Mouse (Mus musculus) CH12.LX (cell line): ENCODE measurements at regions not wholly inside any gene's neighbourhood (a gene's known extent, or its start where the extent isn't known, plus 50 kb on each side); places are given as distances from the start of the nearest gene placed in this dataset.

ENCODE experiments used
- DNase-seq: peaks from one replicate; pipeline ENCODE4 v3.0.0-alpha.2; 2013; ENCODE audit errors: extremely low read depth
- H3K27ac ChIP-seq: 2 replicates; pipeline ENCODE4 v1.5.1; 2012; ENCODE audit warnings: low read depth, mild to moderate bottlenecking, control low read depth, moderate library complexity; ENCODE audit not compliant: insufficient read depth
- H3K27me3 ChIP-seq: replicated peaks from 2 replicates; pipeline ENCODE3; 2012; ENCODE audit warnings: inconsistent platforms
- H3K36me3 ChIP-seq, 2 experiments: replicated peaks in 1 of 2; 2 replicates each; pipeline versions ENCODE3 to v1.6.1; 2012; ENCODE audit warnings: inconsistent platforms in 1 of 2, low read length in 1 of 2, mild to moderate bottlenecking in 1 of 2, mixed read lengths in 1 of 2, moderate library complexity in 1 of 2; ENCODE audit not compliant: control insufficient read depth in 1 of 2, insufficient read depth in 1 of 2
- H3K4me1 ChIP-seq, 2 experiments: 2 replicates each; pipeline ENCODE4 v1.6.1; 2012; ENCODE audit warnings: inconsistent platforms in 1 of 2, moderate library complexity in 1 of 2; ENCODE audit not compliant: insufficient read depth in 2 of 2, control insufficient read depth in 1 of 2
- H3K4me2 ChIP-seq: 2 replicates; pipeline ENCODE4 v1.6.1; 2012; ENCODE audit warnings: low read depth, mild to moderate bottlenecking, control low read depth; ENCODE audit not compliant: poor library complexity, insufficient read depth, severe bottlenecking
- H3K4me3 ChIP-seq, 3 experiments: fragments of 150-350 bp in 1 of 3; sonication (generic) in 1 of 3; replicated peaks in 1 of 3; 2 replicates each; pipeline versions ENCODE3 to v1.5.1; 2011 to 2012; ENCODE audit warnings: low read depth in 2 of 3, low read length in 2 of 3, mild to moderate bottlenecking in 2 of 3, moderate library complexity in 2 of 3, control low read depth in 1 of 3, improper control_type of control experiment in 1 of 3, inconsistent platforms in 1 of 3, mixed read lengths in 1 of 3; ENCODE audit not compliant: poor library complexity in 1 of 3
- H3K79me2 ChIP-seq: replicated peaks from 2 replicates; pipeline ENCODE4 v1.6.1; 2012; ENCODE audit warnings: mild to moderate bottlenecking, moderate library complexity; ENCODE audit not compliant: control insufficient read depth, poor library complexity, insufficient read depth, severe bottlenecking; ENCODE audit errors: extremely low read depth
- H3K9ac ChIP-seq: 2 replicates; pipeline ENCODE4 v1.6.1; 2012; ENCODE audit warnings: low read depth, mild to moderate bottlenecking, control low read depth, moderate library complexity; ENCODE audit not compliant: insufficient read depth
- H3K9me3 ChIP-seq: replicated peaks from 2 replicates; pipeline ENCODE3; 2012; ENCODE audit warnings: low read length, inconsistent platforms, mixed read lengths
- CHD1 ChIP-seq: IDR thresholded peaks from 2 replicates; pipeline ENCODE4 v1.6.1; 2012; ENCODE audit warnings: low read depth, low read length, improper control_type of control experiment, inconsistent platforms
- CHD2 ChIP-seq: IDR thresholded peaks from 2 replicates; pipeline ENCODE4 v1.6.1; 2011; ENCODE audit warnings: low read length, improper control_type of control experiment
- EP300 ChIP-seq: IDR thresholded peaks from 2 replicates; pipeline ENCODE4 v1.6.1; 2011; ENCODE audit warnings: low read length, improper control_type of control experiment
- HCFC1 ChIP-seq: IDR thresholded peaks from 2 replicates; pipeline ENCODE4 v1.6.1; 2012; ENCODE audit warnings: low read depth, mild to moderate bottlenecking, inconsistent platforms, low read length, improper control_type of control experiment
- IRF4 ChIP-seq: IDR thresholded peaks from 2 replicates; pipeline ENCODE4 v1.6.1; 2014; ENCODE audit warnings: low read depth, mild to moderate bottlenecking, inconsistent platforms, low read length, improper control_type of control experiment
- JUN ChIP-seq: IDR thresholded peaks from 2 replicates; pipeline ENCODE4 v1.6.1; 2011; ENCODE audit warnings: low read depth, mild to moderate bottlenecking, low read length, improper control_type of control experiment, moderate library complexity; ENCODE audit not compliant: insufficient read depth
- JUND ChIP-seq: conservative IDR thresholded peaks from 2 replicates; pipeline ENCODE4 v1.6.1; 2011; ENCODE audit warnings: low read depth, low read length, improper control_type of control experiment
- KAT2A ChIP-seq: IDR thresholded peaks from 2 replicates; pipeline ENCODE4 v1.6.1; 2012; ENCODE audit warnings: low read length, improper control_type of control experiment, inconsistent platforms; ENCODE audit not compliant: insufficient replicate concordance
- MAFK ChIP-seq: IDR thresholded peaks from 2 replicates; pipeline ENCODE4 v1.6.1; 2011; ENCODE audit warnings: low read length, improper control_type of control experiment; ENCODE audit not compliant: insufficient replicate concordance
- MAX ChIP-seq: IDR thresholded peaks from 2 replicates; pipeline ENCODE4 v1.6.1; 2011; ENCODE audit warnings: low read length, improper control_type of control experiment
- MAZ ChIP-seq: IDR thresholded peaks from 2 replicates; pipeline ENCODE4 v1.6.1; 2012; ENCODE audit warnings: low read depth, mild to moderate bottlenecking, inconsistent platforms, low read length, improper control_type of control experiment, moderate library complexity
- MEF2A ChIP-seq: IDR thresholded peaks from 2 replicates; pipeline ENCODE4 v1.6.1; 2014; ENCODE audit warnings: low read depth, mild to moderate bottlenecking, inconsistent platforms, low read length, improper control_type of control experiment, borderline replicate concordance
- NRF1 ChIP-seq: IDR thresholded peaks from 2 replicates; pipeline ENCODE4 v1.6.1; 2014; ENCODE audit warnings: low read depth, mild to moderate bottlenecking, inconsistent platforms, low read length, improper control_type of control experiment, moderate library complexity
- PAX5 ChIP-seq: IDR thresholded peaks from 2 replicates; pipeline ENCODE4 v1.6.1; 2012; ENCODE audit warnings: low read length, inconsistent platforms, mixed read lengths
- POLR2A ChIP-seq: IDR thresholded peaks from 2 replicates; pipeline ENCODE4 v1.6.1; 2011; ENCODE audit warnings: low read depth, mild to moderate bottlenecking, improper control_type of control experiment, low read length
- POLR2AphosphoS2 ChIP-seq: IDR thresholded peaks from 2 replicates; pipeline ENCODE4 v1.6.1; 2011; ENCODE audit warnings: low read depth, low read length, improper control_type of control experiment
- RAD21 ChIP-seq: IDR thresholded peaks from 2 replicates; pipeline ENCODE4 v1.6.1; 2011; ENCODE audit warnings: low read depth, mild to moderate bottlenecking, low read length, improper control_type of control experiment, moderate library complexity
- SIN3A ChIP-seq: IDR thresholded peaks from 2 replicates; pipeline ENCODE4 v1.6.1; 2012; ENCODE audit warnings: low read length, improper control_type of control experiment, inconsistent platforms
- SMC3 ChIP-seq: IDR thresholded peaks from 2 replicates; pipeline ENCODE4 v1.6.1; 2011; ENCODE audit warnings: low read depth, low read length, improper control_type of control experiment
- TCF12 ChIP-seq: IDR thresholded peaks from 2 replicates; pipeline ENCODE4 v1.6.1; 2014; ENCODE audit warnings: low read depth, mild to moderate bottlenecking, inconsistent platforms, low read length, improper control_type of control experiment
- UBTF ChIP-seq: IDR thresholded peaks from 2 replicates; pipeline ENCODE4 v1.6.1; 2012; ENCODE audit warnings: low read depth, mild to moderate bottlenecking, inconsistent platforms, low read length, improper control_type of control experiment, moderate library complexity
- USF1 ChIP-seq: IDR thresholded peaks from 2 replicates; pipeline ENCODE4 v1.6.1; 2014; ENCODE audit warnings: low read depth, mild to moderate bottlenecking, inconsistent platforms, low read length, improper control_type of control experiment
- ZC3H11A ChIP-seq: IDR thresholded peaks from 2 replicates; pipeline ENCODE4 v1.6.1; 2012; ENCODE audit warnings: low read depth, mild to moderate bottlenecking, inconsistent platforms, low read length, improper control_type of control experiment
- ZNF384 ChIP-seq: IDR thresholded peaks from 2 replicates; pipeline ENCODE4 v1.6.1; 2012; ENCODE audit warnings: low read depth, low read length, improper control_type of control experiment, inconsistent platforms
- dilution Hi-C: fragments of 300-500 bp; cut with MboI; formaldehyde crosslinking; loops from 2 replicates; pipeline ENCODE4 v1.14.3; 2020; ENCODE audit warnings: low sequenced_read_pairs; ENCODE audit not compliant: extremely low pct_unique_long_range_greater_than_20kb, extremely low pct_ligation_motif_present
- in situ Hi-C: fragments of 300-500 bp; cut with MboI; formaldehyde crosslinking; loops from 3 replicates; pipeline ENCODE4 v1.14.3; 2019; ENCODE audit warnings: low sequenced_read_pairs, low pct_ligation_motif_present, low pct_unique_long_range_greater_than_20kb, mixed read lengths

DNA sequence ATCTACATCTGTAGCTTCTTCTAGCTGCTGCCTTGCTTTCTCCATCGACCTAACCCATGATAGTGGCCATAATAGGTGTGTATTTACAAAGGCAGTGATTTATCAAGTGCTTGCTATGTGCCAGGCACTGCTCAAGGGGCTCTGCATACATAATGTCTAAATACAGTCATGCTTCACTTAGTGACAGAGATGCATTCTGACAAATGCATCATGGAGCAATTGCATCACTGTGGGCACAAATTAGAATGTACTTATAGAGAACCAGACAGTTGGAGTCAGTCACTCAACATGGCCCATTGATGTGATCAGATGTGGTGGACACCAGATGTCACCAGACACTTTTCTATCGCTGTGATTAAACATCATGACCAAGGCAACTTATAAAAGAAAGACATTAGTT lies 223.3 kb upstream of the Ntm start:
- H3K79me2 ChIP-seq, result no peaks in the 10 kb centered on the region
- TF ChIP-seq SMC3 (no peak), EP300 (no peak), HCFC1 (no peak), UBTF (no peak), KAT2A (no peak), IRF4 (no peak), NRF1 (no peak), CHD1 (no peak), ZNF384 (no peak), USF1 (no peak), JUN (no peak), JUND (no peak), MAZ (no peak), CHD2 (no peak), MEF2A (no peak), POLR2A (no peak), POLR2AphosphoS2 (no peak)
- H3K4me1 ChIP-seq, result no peaks in the 10 kb centered on the region
- no peak overlapping the region for H3K9ac ChIP-seq
- DNase-seq, result no peak
- in situ Hi-C loops, result no loop called here
- no peak overlapping the region for H3K4me3 ChIP-seq
- H3K27ac ChIP-seq, result no peak overlapping the region
- peaks cover 65% of the 10 kb centered on the region for H3K9me3 ChIP-seq
- no peaks in the 10 kb centered on the region for H3K27me3 ChIP-seq
- dilution Hi-C loops, result no loop called here
- no peaks in the 10 kb centered on the region for H3K36me3 ChIP-seq
- H3K4me2 ChIP-seq, result no peak overlapping the region

DNA sequence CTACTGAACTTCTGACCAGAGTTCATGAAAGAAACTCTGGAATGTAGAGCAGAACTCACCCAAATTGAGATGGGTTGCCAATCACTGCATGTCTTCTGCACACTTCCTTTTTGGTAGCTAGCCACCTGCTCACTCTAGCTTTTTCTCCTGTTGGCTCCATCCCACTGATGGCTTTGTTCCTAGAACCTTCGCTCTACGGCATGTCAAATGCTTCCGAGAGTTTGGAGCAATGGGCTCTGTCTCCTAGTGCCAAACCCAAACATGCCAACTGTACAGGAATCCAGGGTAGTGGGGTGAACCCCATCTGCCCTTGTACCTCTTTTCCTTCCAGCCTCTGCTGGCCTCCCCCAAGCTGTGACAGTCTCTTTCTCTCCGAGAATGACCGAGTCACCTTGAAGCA lies 227.1 kb upstream of the Ntm start:
- in situ Hi-C loops, result no loop called here
- dilution Hi-C loops, result no loop called here

More for the DNA sequence above, 227.1 kb upstream of the Ntm start:
- H3K36me3 ChIP-seq, result no peaks in the 10 kb centered on the region
- H3K9me3 ChIP-seq, result peaks cover 57% of the 10 kb centered on the region
- no peak overlapping the region for H3K4me2 ChIP-seq
- no peaks in the 10 kb centered on the region for H3K27me3 ChIP-seq
- TF ChIP-seq KAT2A, result no peak
- no peak for TF ChIP-seq MAZ
- TF ChIP-seq JUND, result no peak
- TF ChIP-seq USF1, result no peak
- TF ChIP-seq MAX, result no peak
- no peak for TF ChIP-seq NRF1
- TF ChIP-seq MAFK, result no peak
- no peak for TF ChIP-seq ZC3H11A
- TF ChIP-seq TCF12, result no peak
- TF ChIP-seq ZNF384, result no peak
- no peak for TF ChIP-seq PAX5
- TF ChIP-seq CHD1, result no peak
- TF ChIP-seq SIN3A, result no peak
- TF ChIP-seq RAD21, result no peak
- no peak for TF ChIP-seq MEF2A
- TF ChIP-seq EP300, result no peak
- TF ChIP-seq, all 38 proteins: peak for 0
- DNase-seq, result no peak
- Histone ChIP-seq H3K9ac (no peak overlapping the region), H3K79me2 (no peaks in the 10 kb centered on the region), H3K27ac (no peak overlapping the region), H3K4me1 (no peaks in the 10 kb centered on the region), H3K4me3 (no peak overlapping the region)
